Mouse (Mus musculus) forebrain, embryonic 10.5 days (tissue): ENCODE data around the gene Bend6. TPM values are rescaled to one million over a fixed set of nuclear protein-coding genes. Genes with fewer than 3 reads are reported as not detected.
A peak's percentile ranks its signal among the peaks of the same experiment; 100 is the strongest.
"Not testable (repeated sequence)": the region's sequence is repeated elsewhere in the genome, so short reads cannot be mapped to it uniquely, and the experiment has no call there.

Source experiments
- DNase-seq: peaks from one replicate; pipeline ENCODE4 v3.0.0-alpha.2; 2017; ENCODE audit warnings: low spot score; ENCODE audit errors: extremely low spot score
- H3K27ac ChIP-seq: fragments of 300-500 bp; sonication (generic); 2 replicates; pipeline ENCODE4 v1.5.1; 2016; ENCODE audit warnings: mild to moderate bottlenecking
- H3K27me3 ChIP-seq: fragments of 300-500 bp; sonication (generic); 2 replicates; pipeline ENCODE4 v1.6.1; 2016; ENCODE audit warnings: mild to moderate bottlenecking; ENCODE audit not compliant: poor library complexity, severe bottlenecking
- H3K36me3 ChIP-seq: fragments of 300-500 bp; sonication (generic); replicated peaks from 2 replicates; pipeline ENCODE4 v1.6.1; 2016; ENCODE audit warnings: mild to moderate bottlenecking, moderate library complexity
- H3K4me1 ChIP-seq: fragments of 300-500 bp; sonication (generic); 2 replicates; pipeline ENCODE4 v1.6.1; 2016
- H3K4me3 ChIP-seq: fragments of 300-500 bp; sonication (generic); 2 replicates; pipeline ENCODE4 v1.5.1; 2016; ENCODE audit warnings: mild to moderate bottlenecking, moderate library complexity
- H3K9me3 ChIP-seq: fragments of 300-500 bp; sonication (generic); 2 replicates; pipeline ENCODE4 v1.6.1; 2016; ENCODE audit warnings: mild to moderate bottlenecking, moderate library complexity
- WGBS: fragments of 180-500 bp; shearing (Covaris S2); methylation state at CpG from one replicate; pipeline ENCODE4 v1.1.7; 2016; 5-methylcytosine and 5-hydroxymethylcytosine counted together
- polyA plus RNA-seq: library from polyadenylated mRNA; unstranded; fragments of >200 nt; fragmentation: Nextera tagmentation; extraction: Ambion mirVana; gene quantifications from 2 replicates; pipeline ENCODE4 v1.2.1, GENCODE M21; 2016

Gene Bend6
- polyA plus RNA-seq, 1 experiment from 2014 or later: 1.5 TPM

- DNase-seq, H3K36me3 ChIP-seq, H3K27me3 ChIP-seq, H3K27ac ChIP-seq, H3K4me1 ChIP-seq, H3K4me3 ChIP-seq, H3K9me3 ChIP-seq: not testable (repeated sequence)
- WGBS: 92% methylated on average over 14 of the region's 14 CpGs
These were observed 68.7 kb downstream of the Bend6 start for GRCm38 (mm10) chr1:33838952-33839351.

- 74% methylated on average over 4 of the region's 4 CpGs for WGBS
- H3K4me3 ChIP-seq: no peak overlapping the region
- peaks cover 4% of the 10 kb centered on the region; the same call in 1 of the 2 replicates for H3K9me3 ChIP-seq
- no peaks in the 10 kb centered on the region for H3K4me1 ChIP-seq
- no peak for DNase-seq
- H3K27me3 ChIP-seq: no peaks in the 10 kb centered on the region
- no peaks in the 10 kb centered on the region for H3K36me3 ChIP-seq
- no peak overlapping the region for H3K27ac ChIP-seq
These were observed 77.0 kb downstream of the Bend6 start for GRCm38 (mm10) chr1:33830586-33830985.

- Histone ChIP-seq H3K27me3 (peaks cover 6% of the 10 kb centered on the region; the same call in 1 of the 2 replicates), H3K27ac (no peak overlapping the region), H3K4me3 (no peak overlapping the region), H3K9me3 (no peaks in the 10 kb centered on the region), H3K36me3 (peaks cover 5% of the 10 kb centered on the region), H3K4me1 (peaks cover 12% of the 10 kb centered on the region)
- no peak for DNase-seq
- 85% methylated on average over 2 of the region's 2 CpGs for WGBS
These were observed 89.7 kb downstream of the Bend6 start for GRCm38 (mm10) chr1:33817931-33818330.

GRCm38 (mm10) chr1:33813868-33814794, 93.5 kb downstream of the Bend6 start, which contains the start of gene Zfp451:
Gene Zfp451 (minus strand): TSS chr1:33814595.
- Histone ChIP-seq H3K9me3 (no peaks in the 10 kb centered on the region), H3K36me3 (peaks cover 43% of the 10 kb centered on the region), H3K4me1 (peaks cover 20% of the 10 kb centered on the region), H3K4me3 (peak within 1 kb of the TSS; percentile 92), H3K27ac (peak within 1 kb of the TSS; percentile 98), H3K27me3 (peaks cover 6% of the 10 kb centered on the region; the same call in 1 of the 2 replicates)
- DNase-seq: peak; percentile 91
- under 1% methylated on average over 82 of the region's 85 CpGs for WGBS

- WGBS: 16% methylated on average over 11 of the region's 11 CpGs
These were observed 94.1 kb downstream of the Bend6 start for GRCm38 (mm10) chr1:33813495-33813867.

GRCm38 (mm10) chr1:33803323-33803722, 104.3 kb downstream of the Bend6 start:
- Histone ChIP-seq H3K27ac (no peak overlapping the region), H3K36me3 (peaks cover 96% of the 10 kb centered on the region), H3K27me3 (no peaks in the 10 kb centered on the region), H3K4me3 (no peak overlapping the region), H3K9me3 (no peaks in the 10 kb centered on the region), H3K4me1 (no peaks in the 10 kb centered on the region)
- DNase-seq: no peak
- 98% methylated on average over 2 of the region's 2 CpGs for WGBS

More at GRCm38 (mm10) chr1:33813495-33813867, 94.1 kb downstream of the Bend6 start:
- Histone ChIP-seq H3K27me3 (peaks cover 6% of the 10 kb centered on the region; the same call in 1 of the 2 replicates), H3K27ac (peak overlapping the region; percentile 98), H3K4me3 (peak overlapping the region; percentile 92), H3K36me3 (peaks cover 49% of the 10 kb centered on the region), H3K4me1 (peaks cover 20% of the 10 kb centered on the region), H3K9me3 (no peaks in the 10 kb centered on the region)
- no peak for DNase-seq

Other genes with a start within 250 kb of the Bend6 start
- gene Prim2, start 238.0 kb downstream of the Bend6 start, polyA plus RNA-seq: 61.3 and 61.5 TPM in 2 replicates
- 31.1 and 34.8 TPM in 2 replicates for gene Rab23, start 187.9 kb downstream of the Bend6 start, polyA plus RNA-seq
- 51.8 and 52.3 TPM in 2 replicates for gene Bag2, start 150.0 kb downstream of the Bend6 start, polyA plus RNA-seq
- 30.8 and 32.6 TPM in 2 replicates for gene Zfp451, start 93.2 kb downstream of the Bend6 start, polyA plus RNA-seq
- gene Dst, start 409 bp upstream of the Bend6 start, polyA plus RNA-seq: 11.3 and 11.9 TPM in 2 replicates